Mouse (Mus musculus) thymus, adult 2 months (tissue): ENCODE measurements around the gene Sptssa.

Experiments used
- CTCF ChIP-seq: fragments of 200-500 bp; IDR thresholded peaks from 2 replicates; pipeline ENCODE4 v1.5.1; 2012; ENCODE audit warnings: mild to moderate bottlenecking, control low read depth, low read length, moderate library complexity, borderline replicate concordance; ENCODE audit not compliant: control insufficient read depth, poor library complexity, insufficient read depth; ENCODE audit errors: extremely low read depth
- POLR2A ChIP-seq: fragments of 200-500 bp; IDR thresholded peaks from 2 replicates; pipeline ENCODE4 v1.6.1; 2012; ENCODE audit warnings: mild to moderate bottlenecking, low read length, control low read depth, moderate library complexity; ENCODE audit not compliant: control insufficient read depth, poor library complexity, insufficient read depth; ENCODE audit errors: extremely low read depth

DNA sequence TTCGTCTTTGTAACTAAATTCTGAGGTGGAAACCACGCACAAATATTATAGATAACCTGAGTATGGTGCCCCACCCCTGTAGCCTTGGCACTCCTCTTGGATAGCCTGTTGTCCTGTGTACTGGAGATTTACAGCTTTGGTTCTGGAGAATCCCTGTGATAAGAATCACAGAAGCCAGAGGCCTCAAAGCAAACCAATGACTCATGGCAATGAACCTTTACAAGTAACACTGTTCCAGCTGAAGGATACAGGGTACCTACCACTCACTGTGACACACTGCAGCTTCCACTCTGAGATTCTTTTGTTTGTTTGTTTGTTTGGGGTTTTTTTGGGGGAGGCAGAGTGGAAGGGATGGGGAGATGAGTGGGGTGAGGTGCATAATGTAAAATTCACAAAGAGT, 34.4 kb downstream of the Sptssa start:
- TF ChIP-seq POLR2A (no peak), CTCF (no peak)
